Mouse (Mus musculus) lung, embryonic 15.5 days (tissue): ENCODE results near the gene Kiz. TPM values are rescaled to one million over a fixed set of nuclear protein-coding genes. Genes with fewer than 3 reads are reported as not detected.

Source experiments
- polyA plus RNA-seq: library from polyadenylated mRNA; unstranded; fragments of >200 nt; fragmentation: Nextera tagmentation; extraction: Ambion mirVana; gene quantifications from 2 replicates; pipeline ENCODE4 v1.2.1, GENCODE M21; 2015

Gene Kiz
- polyA plus RNA-seq, 1 experiment from 2014 or later = 34.9 TPM

Other genes starting within 250 kb of the Kiz start
- gene Xrn2, start 157.1 kb downstream of the Kiz start, polyA plus RNA-seq = 77.3 and 77.6 TPM in 2 replicates
- not detected in 2 replicates for gene Nkx2-4, start 229.6 kb downstream of the Kiz start, polyA plus RNA-seq